Comparison of ENCODE assay signal across 7 mouse cellular contexts in the genomic region with DNA sequence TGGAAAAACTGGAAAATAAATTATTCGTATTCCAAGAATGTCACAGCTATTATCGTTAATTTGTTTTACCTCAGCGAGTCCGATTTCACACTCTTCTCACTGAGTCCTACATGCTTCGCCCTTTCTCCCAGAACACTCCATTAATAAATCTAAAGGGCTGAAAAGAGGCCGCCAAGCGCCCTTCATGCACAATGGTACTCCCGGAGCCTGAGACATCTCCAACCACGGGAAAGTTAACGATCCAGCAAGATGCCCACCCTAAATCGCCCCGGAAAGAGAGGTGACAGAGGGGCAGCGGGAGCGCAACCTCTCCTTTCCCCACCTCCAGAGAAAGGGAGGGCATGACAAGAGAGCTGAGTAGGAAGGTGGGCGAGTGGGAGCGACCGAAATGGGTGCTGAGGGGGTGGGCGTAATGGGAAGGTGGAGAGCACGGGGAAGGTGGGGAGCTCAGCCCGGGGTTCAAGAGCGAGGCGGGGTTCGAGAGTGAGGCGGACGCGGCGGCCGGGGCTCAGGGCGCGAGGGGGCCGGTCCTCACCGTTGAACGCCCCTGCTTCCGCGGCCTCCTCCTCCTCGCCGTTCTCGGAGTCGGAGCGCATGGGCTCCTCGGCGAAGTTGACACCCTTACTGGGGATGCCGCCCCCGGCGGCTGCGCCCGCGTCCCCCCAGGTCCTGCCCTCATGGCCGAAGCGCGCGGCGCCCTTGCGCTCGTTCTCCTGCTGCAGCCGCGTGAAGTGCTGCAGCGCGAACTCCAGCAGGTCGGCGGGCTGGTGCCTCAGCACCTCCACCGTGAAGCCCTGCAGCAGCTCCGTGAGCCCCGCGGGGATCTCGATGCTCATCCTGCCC. TPM values are rescaled to one million over a fixed set of nuclear protein-coding genes. Genes with fewer than 3 reads are reported as not detected.
DNase-seq lines count a peak whose midpoint lies in the region; ATAC-seq and TF ChIP-seq lines count a peak whose summit lies in the region.

No protein-coding gene starts in this region.

- no peaks in the 10 kb centered on the region for H3K9me3 ChIP-seq in heart, embryonic 14.5 days (ENCODE audit: control insufficient read depth, low read length)
- H3K9me3 ChIP-seq in liver, embryonic 13.5 days (replicated peaks): no peaks in the 10 kb centered on the region

- no peak for TF ChIP-seq POLR2A in olfactory bulb, adult 2 months (IDR thresholded peaks at IDR 0.05; ENCODE audit: insufficient read depth, low read depth, low read length)

- peak; percentile 16 to 36 for DNase-seq in left cerebral cortex, adult 9 months (ENCODE audit: low spot score in 2 of 2)
- DNase-seq in left cerebral cortex, postnatal 4 days: no peak
- peak; percentile 38 for DNase-seq in NIH3T3 (ENCODE audit: low read depth)
- peak; percentile 79 for DNase-seq in embryo, embryonic 11 days
- DNase-seq in liver, embryonic 13.5 days: no peak

- 2% methylated on average over 63 of the region's 66 CpGs for WGBS in heart, embryonic 14.5 days
- under 1% methylated on average over 61 of the region's 66 CpGs for WGBS in liver, embryonic 13.5 days (ENCODE audit: insufficient replicate concordance)
- 1% methylated on average over 65 of the region's 66 CpGs for WGBS in olfactory bulb, adult 2 months

- H3K4me3 ChIP-seq in heart, embryonic 14.5 days (ENCODE audit: control insufficient read depth in 1 of 2, insufficient read depth in 1 of 2, low read depth in 1 of 2, low read length in 2 of 2): peak overlapping the region; percentile 53 to 80
- peak overlapping the region; percentile 97 for H3K4me3 ChIP-seq in liver, embryonic 13.5 days (replicated peaks)
- peak overlapping the region; percentile 97 for H3K4me3 ChIP-seq in olfactory bulb, adult 2 months (ENCODE audit: insufficient read depth, low read depth, low read length)

- peak overlapping the region; percentile 83 for H3K9ac ChIP-seq in heart, embryonic 14.5 days (ENCODE audit: low read length)
- H3K9ac ChIP-seq in liver, embryonic 13.5 days: peak overlapping the region; percentile 100

- H3K27me3 ChIP-seq in heart, embryonic 14.5 days (ENCODE audit: control insufficient read depth, insufficient read depth, low read length): no peaks in the 10 kb centered on the region
- no peaks in the 10 kb centered on the region for H3K27me3 ChIP-seq in liver, embryonic 13.5 days

- H3K4me2 ChIP-seq in heart, embryonic 14.5 days (ENCODE audit: low read length): peak overlapping the region; percentile 98
- peak overlapping the region; percentile 78 for H3K4me2 ChIP-seq in liver, embryonic 13.5 days

- peak overlapping the region; percentile 6 to 81; a peak in 3 of 4 replicates for H3K27ac ChIP-seq in heart, embryonic 14.5 days (replicated peaks in 1 of 2; ENCODE audit: control insufficient read depth in 1 of 2, insufficient read depth in 1 of 2, low read depth in 2 of 2, low read length in 2 of 2)
- peak overlapping the region; percentile 99 for H3K27ac ChIP-seq in liver, embryonic 13.5 days
- peak overlapping the region; percentile 90 for H3K27ac ChIP-seq in olfactory bulb, adult 2 months (ENCODE audit: insufficient read depth, low read depth, low read length)

- intact Hi-C loops in left cerebral cortex, postnatal 4 days (cut with DNase I): loop anchor here (5.0 to 10.0 kb wide), 2 partner anchors 83 to 174 kb away; no protein-coding TSS in a partner anchor

- ATAC-seq in heart, embryonic 14.5 days (ENCODE audit: insufficient number of reproducible peaks, insufficient read depth, low FRiP score, low read depth): peak; percentile 70
- peak; percentile 44 for ATAC-seq in liver, embryonic 13.5 days (ENCODE audit: low read depth)

- no peaks in the 10 kb centered on the region for H3K36me3 ChIP-seq in heart, embryonic 14.5 days (ENCODE audit: control insufficient read depth, insufficient read depth, low read length)
- peaks cover 4% of the 10 kb centered on the region for H3K36me3 ChIP-seq in liver, embryonic 13.5 days

- no peak for TF ChIP-seq CTCF in olfactory bulb, adult 2 months (IDR thresholded peaks at IDR 0.05; ENCODE audit: insufficient read depth, low read depth, low read length)

- H3K4me1 ChIP-seq in heart, embryonic 14.5 days (ENCODE audit: control insufficient read depth in 2 of 2, insufficient read depth in 2 of 2, low read length in 2 of 2): no peaks in the 10 kb centered on the region; a peak in 2 of 4 replicates
- peaks cover 60% of the 10 kb centered on the region for H3K4me1 ChIP-seq in liver, embryonic 13.5 days (replicated peaks)
- peaks cover 7% of the 10 kb centered on the region for H3K4me1 ChIP-seq in olfactory bulb, adult 2 months (ENCODE audit: control insufficient read depth, insufficient read depth, low read length)

RNA-seq across cellular contexts. Expression of a gene that starts 0.6 kb away (rescaled TPM):
- total RNA-seq in left cerebral cortex, postnatal 4 days (2021): 100 to 1,000 TPM; 238 to 255 TPM
- polyA plus RNA-seq in heart, embryonic 14.5 days (2014; fragmentation: Nextera tagmentation; extraction: Ambion mirVana): 14.7 and 15.2 TPM in 2 replicates
- 79.3 and 94.6 TPM in 2 replicates for polyA plus RNA-seq in liver, embryonic 13.5 days (2015; fragmentation: Nextera tagmentation; extraction: Ambion mirVana)
- polyA plus RNA-seq in olfactory bulb, adult 2 months (2012; ENCODE audit: insufficient read depth, insufficient read length, low replicate concordance, missing spikeins): not detected in 2 replicates

Comparison
In these comparisons a context has a peak if more than half of its experiments do, and no peak if none do; other contexts are left out.
1. DNase-seq: peak in left cerebral cortex, adult 9 months (2 of 2), NIH3T3 (single experiment) and embryo, embryonic 11 days (single experiment); none in left cerebral cortex, postnatal 4 days (single experiment) and liver, embryonic 13.5 days (single experiment).
2. H3K27ac ChIP-seq: peak in every context shown above with its lines; median percentile 99 in liver, embryonic 13.5 days; 90 in olfactory bulb, adult 2 months; 44 in heart, embryonic 14.5 days.
3. RNA of a gene that starts 0.6 kb away (polyA plus RNA-seq): 79.3 to 94.6 TPM in liver, embryonic 13.5 days and 14.7 to 15.2 TPM in heart, embryonic 14.5 days; not detected in olfactory bulb, adult 2 months; every median in the first group is over 10 times any median in the second.
4. Peak in every context shown above with its lines, with median percentiles within 50 percentile points of each other: H3K4me3 ChIP-seq.